Mouse (Mus musculus): ENCODE results near the gene Rmnd5b. TPM values are rescaled to one million over a fixed set of nuclear protein-coding genes. Genes with fewer than 3 reads are reported as not detected.
A peak's percentile ranks its signal among the peaks of the same experiment; 100 is the strongest.

Gene Rmnd5b
- polyA plus RNA-seq, 1 experiment from 2014 or later = 34.2 TPM

DNA sequence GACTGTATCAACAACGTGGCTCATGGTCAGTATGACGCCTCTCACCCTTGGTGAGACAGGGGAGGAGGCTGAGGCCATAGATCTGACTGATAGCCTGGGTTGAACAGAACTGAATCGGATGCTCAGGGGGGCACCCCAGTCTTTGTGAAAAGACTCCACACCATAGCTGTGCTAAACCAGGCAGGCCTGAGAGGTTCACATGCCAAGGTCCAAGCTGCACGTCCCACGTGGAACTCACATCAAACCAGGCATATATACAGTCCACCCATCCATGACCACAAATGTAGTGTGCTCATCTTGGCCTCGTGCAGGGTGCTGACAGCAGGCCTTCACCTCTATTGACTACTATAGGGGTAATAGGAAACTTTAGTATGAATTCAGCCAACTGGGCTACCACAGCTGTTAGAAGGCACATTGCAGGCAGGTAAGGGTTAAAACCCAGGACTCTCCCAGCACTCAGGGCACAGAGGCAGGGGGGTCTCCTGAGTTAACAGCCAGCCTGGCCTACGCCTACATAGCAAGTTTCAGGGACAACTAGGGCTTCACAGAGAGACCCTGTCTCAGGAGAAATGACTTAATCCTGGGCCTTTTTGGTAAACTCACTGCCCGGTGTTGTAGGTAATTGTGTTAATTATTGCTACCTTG, 50.0 kb downstream of the Rmnd5b start:
- H3K27me3 ChIP-seq (replicated peaks; ENCODE audit: control insufficient read depth, insufficient read depth, low read length) = no peaks in the 10 kb centered on the region
- WGBS = 37% methylated on average over 8 of the region's 8 CpGs
- H3K9me3 ChIP-seq (ENCODE audit: control insufficient read depth) = no peaks in the 10 kb centered on the region
- peaks cover 5% of the 10 kb centered on the region; the same call in 1 of the 2 replicates for H3K4me1 ChIP-seq (replicated peaks; ENCODE audit: control insufficient read depth, insufficient read depth, low read length)
- peak overlapping the region; percentile 86; the same call in 1 of the 2 replicates for H3K9ac ChIP-seq (ENCODE audit: low read depth, low read length)
- H3K4me3 ChIP-seq (ENCODE audit: low read depth, low read length) = peak overlapping the region; percentile 78
- peak overlapping the region; percentile 94 for H3K27ac ChIP-seq (ENCODE audit: low read depth, low read length)
- H3K4me2 ChIP-seq (replicated peaks; ENCODE audit: low read depth) = peak overlapping the region; percentile 88
- H3K36me3 ChIP-seq (ENCODE audit: control insufficient read depth, insufficient read depth) = peaks cover 30% of the 10 kb centered on the region
- TF ChIP-seq CTCF (IDR thresholded peaks at IDR 0.05; ENCODE audit: low read depth) = no peak
- ATAC-seq = peak; percentile 9; the same call in 1 of the 2 replicates

DNA sequence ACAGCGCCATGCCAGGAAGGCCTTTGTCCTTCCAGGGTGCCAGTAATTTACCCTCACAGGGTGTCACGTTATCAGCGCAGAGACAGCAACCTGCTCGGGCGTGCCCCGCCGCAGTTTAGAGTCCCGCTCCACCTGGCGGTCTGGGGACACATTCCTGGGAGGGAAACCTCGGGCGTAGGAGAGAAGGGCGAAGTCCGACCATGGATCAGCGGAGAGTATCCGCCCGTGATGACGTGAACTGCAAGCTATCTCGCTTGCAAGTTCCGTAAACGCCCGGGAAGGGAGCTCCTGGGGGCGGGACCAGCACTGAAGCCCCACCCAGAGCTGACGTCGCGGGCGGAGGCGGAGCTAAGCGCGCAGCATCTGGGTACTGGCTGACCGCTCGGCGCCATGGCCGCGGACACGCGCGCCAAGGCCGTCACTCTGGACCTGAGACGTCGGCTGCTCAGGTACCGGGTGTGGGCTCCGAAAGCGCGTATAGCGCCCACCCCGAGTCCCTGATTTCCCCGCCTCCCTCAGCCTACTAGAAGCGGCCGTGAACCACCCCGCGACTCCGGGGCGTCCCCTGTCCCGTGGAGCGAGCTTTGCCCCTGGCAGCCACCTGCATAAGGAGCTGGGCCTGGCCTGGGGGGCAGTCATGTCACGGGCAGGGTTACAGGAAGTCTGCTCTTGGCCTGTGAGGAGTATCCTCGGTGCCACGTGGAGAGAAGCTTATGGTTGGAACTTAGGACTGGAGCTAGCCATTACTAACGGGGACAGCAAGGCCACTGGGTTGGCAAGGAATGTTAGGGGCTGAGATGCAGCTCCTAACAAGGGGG, 51.1 kb downstream of the Rmnd5b start, which contains the start of gene Phykpl:
Gene Phykpl, plus strand, starts transcription at position 327 of the 818 bp plus-strand sequence.
- H3K4me2 ChIP-seq (replicated peaks; ENCODE audit: low read depth) = peak within 1 kb of the TSS; percentile 88
- TF ChIP-seq CTCF (IDR thresholded peaks at IDR 0.05; ENCODE audit: low read depth) = peak; percentile 77
- peak within 1 kb of the TSS; percentile 86 for H3K9ac ChIP-seq (ENCODE audit: low read depth, low read length)
- H3K27me3 ChIP-seq (replicated peaks; ENCODE audit: control insufficient read depth, insufficient read depth, low read length) = no peaks in the 10 kb centered on the region
- peak within 1 kb of the TSS; percentile 94 for H3K27ac ChIP-seq (ENCODE audit: low read depth, low read length)
- H3K4me1 ChIP-seq (replicated peaks; ENCODE audit: control insufficient read depth, insufficient read depth, low read length) = peaks cover 5% of the 10 kb centered on the region; the same call in 1 of the 2 replicates
- no peaks in the 10 kb centered on the region for H3K9me3 ChIP-seq (ENCODE audit: control insufficient read depth)
- peaks cover 24% of the 10 kb centered on the region for H3K36me3 ChIP-seq (ENCODE audit: control insufficient read depth, insufficient read depth)
- ATAC-seq = peak; percentile 93
- peak within 1 kb of the TSS; percentile 78 for H3K4me3 ChIP-seq (ENCODE audit: low read depth, low read length)
- under 1% methylated on average over 57 of the region's 59 CpGs for WGBS

DNA sequence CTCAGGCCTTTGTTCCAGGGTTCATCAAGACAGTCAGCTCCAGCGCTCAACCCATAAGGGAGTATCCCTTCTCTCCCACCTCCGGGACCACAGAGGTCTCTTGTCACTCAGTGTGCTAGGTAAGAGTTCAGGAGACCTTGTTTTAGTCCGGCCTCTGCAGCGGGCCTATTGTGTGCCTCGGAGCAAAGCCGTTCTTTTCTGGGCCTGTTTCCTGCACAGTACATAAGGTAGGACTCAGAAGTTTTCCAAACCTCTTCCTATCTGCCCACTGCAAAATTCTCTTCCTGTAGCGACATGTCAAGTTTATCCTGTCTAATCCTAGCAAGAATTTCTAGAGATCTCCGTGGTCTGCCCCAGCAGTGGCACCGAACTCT, 51.7 kb downstream of the Rmnd5b start:
- H3K4me1 ChIP-seq (replicated peaks; ENCODE audit: control insufficient read depth, insufficient read depth, low read length) = peaks cover 5% of the 10 kb centered on the region; the same call in 1 of the 2 replicates
- H3K27ac ChIP-seq (ENCODE audit: low read depth, low read length) = peak overlapping the region; percentile 94
- H3K9ac ChIP-seq (ENCODE audit: low read depth, low read length) = peak overlapping the region; percentile 58
- no peaks in the 10 kb centered on the region for H3K9me3 ChIP-seq (ENCODE audit: control insufficient read depth)
- peak; percentile 16 for ATAC-seq
- peak overlapping the region; percentile 78 for H3K4me3 ChIP-seq (ENCODE audit: low read depth, low read length)
- 11% methylated on average over 9 of the region's 9 CpGs for WGBS
- no peaks in the 10 kb centered on the region for H3K27me3 ChIP-seq (replicated peaks; ENCODE audit: control insufficient read depth, insufficient read depth, low read length)
- H3K36me3 ChIP-seq (ENCODE audit: control insufficient read depth, insufficient read depth) = peaks cover 19% of the 10 kb centered on the region
- H3K4me2 ChIP-seq (replicated peaks; ENCODE audit: low read depth) = peak overlapping the region; percentile 88
- no peak for TF ChIP-seq CTCF (IDR thresholded peaks at IDR 0.05; ENCODE audit: low read depth)

DNA sequence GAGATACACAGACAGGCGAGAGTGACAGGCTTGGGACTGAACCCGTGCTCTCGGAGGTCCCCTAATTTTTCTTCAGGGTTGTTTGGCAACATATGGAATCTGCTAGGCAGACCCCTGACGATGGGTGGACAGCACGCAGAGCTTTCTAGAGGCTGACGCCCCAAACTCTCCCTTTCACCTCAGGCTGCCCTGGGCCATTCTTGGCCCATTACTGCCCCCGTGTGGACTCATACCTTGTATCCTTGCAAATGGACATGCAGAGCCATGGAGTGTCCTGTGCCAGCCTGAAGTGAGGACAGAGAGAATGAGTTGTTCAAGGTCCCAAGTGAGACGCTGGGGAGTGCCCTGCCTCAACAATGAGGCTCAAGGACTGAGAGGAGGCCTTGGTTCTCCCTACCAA, 53.0 kb downstream of the Rmnd5b start:
- no peak overlapping the region for H3K9ac ChIP-seq (ENCODE audit: low read depth, low read length)
- ATAC-seq = no peak
- WGBS = 28% methylated on average over 8 of the region's 8 CpGs

DNA sequence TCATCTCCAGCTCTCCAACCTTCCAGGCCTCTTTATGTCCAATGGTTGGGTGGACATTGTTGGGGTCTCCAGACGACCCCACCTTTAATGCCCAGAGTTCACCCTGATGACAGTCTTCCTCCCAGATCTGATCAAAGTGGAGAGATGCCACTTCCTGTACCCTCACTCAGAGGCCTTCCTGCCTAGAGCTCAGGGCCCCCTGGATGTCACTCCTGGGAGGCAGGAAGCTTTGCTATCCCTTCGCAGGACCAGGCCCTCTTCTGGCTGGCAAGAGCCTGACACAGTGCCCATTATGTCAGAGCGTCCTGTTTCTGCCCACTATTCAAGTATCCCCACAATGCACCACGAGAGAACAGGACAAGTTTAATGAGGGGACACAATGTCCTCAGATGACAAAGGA, 56.7 kb downstream of the Rmnd5b start:
- ATAC-seq = no peak
- no peak overlapping the region for H3K4me3 ChIP-seq (ENCODE audit: low read depth, low read length)
- WGBS = 71% methylated on average over 4 of the region's 4 CpGs

More for the DNA sequence above, 53.0 kb downstream of the Rmnd5b start:
- no peak overlapping the region for H3K4me2 ChIP-seq (replicated peaks; ENCODE audit: low read depth)
- H3K27ac ChIP-seq (ENCODE audit: low read depth, low read length) = no peak overlapping the region
- no peaks in the 10 kb centered on the region for H3K27me3 ChIP-seq (replicated peaks; ENCODE audit: control insufficient read depth, insufficient read depth, low read length)
- peak; percentile 83 for TF ChIP-seq CTCF (IDR thresholded peaks at IDR 0.05; ENCODE audit: low read depth)
- no peaks in the 10 kb centered on the region for H3K9me3 ChIP-seq (ENCODE audit: control insufficient read depth)
- H3K36me3 ChIP-seq (ENCODE audit: control insufficient read depth, insufficient read depth) = peaks cover 5% of the 10 kb centered on the region
- peaks cover 5% of the 10 kb centered on the region; the same call in 1 of the 2 replicates for H3K4me1 ChIP-seq (replicated peaks; ENCODE audit: control insufficient read depth, insufficient read depth, low read length)
- no peak overlapping the region for H3K4me3 ChIP-seq (ENCODE audit: low read depth, low read length)

DNA sequence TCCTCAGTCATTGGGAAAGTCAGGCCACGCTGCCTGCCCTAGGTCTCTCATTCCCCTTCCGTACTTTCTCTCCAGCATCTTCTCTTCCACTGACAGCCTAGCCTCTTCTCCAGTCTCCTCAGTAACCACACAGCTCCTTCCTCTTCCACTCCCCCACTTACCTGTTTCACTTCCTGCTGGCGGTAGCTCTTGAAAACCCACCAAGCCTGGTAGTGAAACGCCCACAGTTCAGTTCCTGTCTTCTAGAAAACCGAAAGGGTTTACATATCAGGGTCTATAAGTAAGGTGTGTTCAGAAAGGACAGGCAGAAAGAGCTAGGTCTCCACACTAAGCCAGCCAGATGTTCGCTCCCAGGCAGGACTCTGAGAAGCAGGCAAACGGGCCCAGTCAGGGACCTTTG, 58.1 kb downstream of the Rmnd5b start:
- Histone ChIP-seq H3K27me3 (replicated peaks; ENCODE audit: control insufficient read depth, insufficient read depth, low read length) (no peaks in the 10 kb centered on the region), H3K4me1 (replicated peaks; ENCODE audit: control insufficient read depth, insufficient read depth, low read length) (no peaks in the 10 kb centered on the region), H3K36me3 (ENCODE audit: control insufficient read depth, insufficient read depth) (no peaks in the 10 kb centered on the region), H3K27ac (ENCODE audit: low read depth, low read length) (no peak overlapping the region), H3K4me3 (ENCODE audit: low read depth, low read length) (no peak overlapping the region), H3K9ac (ENCODE audit: low read depth, low read length) (no peak overlapping the region), H3K4me2 (replicated peaks; ENCODE audit: low read depth) (no peak overlapping the region), H3K9me3 (ENCODE audit: control insufficient read depth) (no peaks in the 10 kb centered on the region)
- TF ChIP-seq CTCF (IDR thresholded peaks at IDR 0.05; ENCODE audit: low read depth) = no peak
- 74% methylated on average over 7 of the region's 7 CpGs for WGBS
- ATAC-seq = no peak

More for the DNA sequence above, 56.7 kb downstream of the Rmnd5b start:
- H3K4me1 ChIP-seq (replicated peaks; ENCODE audit: control insufficient read depth, insufficient read depth, low read length) = no peaks in the 10 kb centered on the region
- H3K9me3 ChIP-seq (ENCODE audit: control insufficient read depth) = no peaks in the 10 kb centered on the region
- H3K4me2 ChIP-seq (replicated peaks; ENCODE audit: low read depth) = no peak overlapping the region
- no peaks in the 10 kb centered on the region for H3K27me3 ChIP-seq (replicated peaks; ENCODE audit: control insufficient read depth, insufficient read depth, low read length)
- H3K9ac ChIP-seq (ENCODE audit: low read depth, low read length) = no peak overlapping the region
- no peak for TF ChIP-seq CTCF (IDR thresholded peaks at IDR 0.05; ENCODE audit: low read depth)
- no peak overlapping the region for H3K27ac ChIP-seq (ENCODE audit: low read depth, low read length)
- H3K36me3 ChIP-seq (ENCODE audit: control insufficient read depth, insufficient read depth) = no peaks in the 10 kb centered on the region
